Comparison of ENCODE assay signal across 8 mouse cellular contexts in the genomic region with DNA sequence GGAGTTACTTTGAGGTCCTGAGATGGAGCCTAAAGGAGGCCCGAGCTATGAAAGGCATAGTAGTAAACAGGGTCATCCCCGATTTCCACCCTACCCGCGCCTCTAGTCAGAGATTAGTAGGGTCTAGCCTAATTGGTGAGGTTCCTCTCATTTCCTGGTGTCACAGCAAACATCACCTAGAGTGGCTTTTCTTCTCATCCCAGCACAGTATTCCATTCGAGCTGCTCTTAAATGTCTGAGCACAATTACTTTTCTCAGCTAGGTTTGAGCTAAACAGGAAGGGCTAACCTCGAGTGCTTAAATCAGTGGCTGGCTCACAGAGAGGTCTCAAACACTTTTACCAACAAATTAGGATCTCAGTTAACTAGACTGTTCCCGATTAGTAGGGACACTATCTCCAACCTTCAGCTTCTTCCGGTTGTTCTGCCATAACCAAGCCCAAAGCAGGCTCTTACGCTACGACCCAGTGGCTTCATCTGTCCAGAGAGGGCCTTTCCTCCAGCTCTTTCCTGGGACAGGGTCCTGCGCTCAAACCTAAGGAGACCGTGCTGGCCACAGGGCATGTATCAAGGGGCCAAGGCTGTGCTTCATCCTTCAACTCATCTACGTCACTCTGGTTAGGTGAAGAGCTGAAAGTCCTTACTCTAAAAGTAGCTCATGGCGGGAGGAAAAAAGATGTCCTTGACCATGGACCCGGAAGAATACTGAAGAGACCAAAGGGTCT. TPM values are rescaled to one million over a fixed set of nuclear protein-coding genes. Genes with fewer than 3 reads are reported as not detected.
DNase-seq lines count a peak whose midpoint lies in the region; ATAC-seq and TF ChIP-seq lines count a peak whose summit lies in the region.

No protein-coding gene starts in this region.

- peak overlapping the region; percentile 73 for H3K4me3 ChIP-seq in left cerebral cortex, adult 2 months
- H3K4me3 ChIP-seq in embryonic facial prominence, embryonic 15.5 days (replicated peaks) = peak overlapping the region; percentile 70
- peak overlapping the region; percentile 96 for H3K4me3 ChIP-seq in intestine, embryonic 16.5 days (ENCODE audit: low read length)
- peak overlapping the region; percentile 94 for H3K4me3 ChIP-seq in neural tube, embryonic 12.5 days

- no peak for TF ChIP-seq CTCF in left cerebral cortex, adult 2 months (IDR thresholded peaks at IDR 0.05)

- intact Hi-C loops in left cerebral cortex, adult 2 months (cut with DNase I) = loop anchor here (2.0 to 10.0 kb wide), 3 partner anchors 109 to 461 kb away; a partner anchor contains a TSS
- intact Hi-C loops in left cerebral cortex, postnatal 4 days (cut with DNase I) = no loop called here
- intact Hi-C loops in left cerebral cortex, postnatal 36 days (cut with DNase I) = loop anchor here (2.0 to 5.0 kb wide), 2 partner anchors 107 to 133 kb away; a partner anchor contains a TSS

- 58% methylated on average over 15 of the region's 15 CpGs for WGBS in embryonic facial prominence, embryonic 15.5 days
- 60% methylated on average over 15 of the region's 15 CpGs for WGBS in intestine, embryonic 16.5 days
- 64% methylated on average over 15 of the region's 15 CpGs for WGBS in neural tube, embryonic 12.5 days

- peak overlapping the region; percentile 81 for H3K27ac ChIP-seq in left cerebral cortex, adult 2 months
- peak overlapping the region; percentile 45; the same call in 1 of the 2 replicates for H3K27ac ChIP-seq in embryonic facial prominence, embryonic 15.5 days (replicated peaks)
- no peak overlapping the region for H3K27ac ChIP-seq in intestine, embryonic 16.5 days (ENCODE audit: low read length)
- no peak overlapping the region for H3K27ac ChIP-seq in neural tube, embryonic 12.5 days

- H3K9ac ChIP-seq in embryonic facial prominence, embryonic 15.5 days = peak overlapping the region; percentile 12; the same call in 1 of the 2 replicates
- peak overlapping the region; percentile 69 for H3K9ac ChIP-seq in intestine, embryonic 16.5 days (ENCODE audit: low read depth, low read length)
- H3K9ac ChIP-seq in neural tube, embryonic 12.5 days = peak overlapping the region; percentile 42; the same call in 1 of the 2 replicates

- DNase-seq in left cerebral cortex, adult 2 months (ENCODE audit: extremely low spot score in 1 of 2, low spot score in 2 of 2) = no peak
- DNase-seq in left cerebral cortex, postnatal 4 days = no peak
- DNase-seq in frontal cortex, postnatal 36 days (ENCODE audit: low spot score in 2 of 2) = no peak
- no peak for DNase-seq in testis, postnatal 14 days (ENCODE audit: low spot score)
- DNase-seq in left cerebral cortex, postnatal 36 days (ENCODE audit: low spot score in 2 of 2) = no peak

- H3K27me3 ChIP-seq in embryonic facial prominence, embryonic 15.5 days = no peaks in the 10 kb centered on the region
- no peaks in the 10 kb centered on the region for H3K27me3 ChIP-seq in intestine, embryonic 16.5 days (replicated peaks; ENCODE audit: control insufficient read depth, insufficient read depth, low read length)
- no peaks in the 10 kb centered on the region for H3K27me3 ChIP-seq in neural tube, embryonic 12.5 days (replicated peaks)

- peak; percentile 30 for ATAC-seq in embryonic facial prominence, embryonic 15.5 days (ENCODE audit: insufficient number of reproducible peaks, low FRiP score, low TSS enrichment, low read depth)
- no peak; the same call in 1 of the 2 replicates for ATAC-seq in intestine, embryonic 16.5 days
- 0 out of 2 replicates have a peak, but pooled peaks have one; percentile 21 for ATAC-seq in neural tube, embryonic 12.5 days (ENCODE audit: low FRiP score, low read depth)

- peak overlapping the region; percentile 45 for H3K4me2 ChIP-seq in embryonic facial prominence, embryonic 15.5 days (replicated peaks)
- H3K4me2 ChIP-seq in intestine, embryonic 16.5 days (ENCODE audit: low read depth, low read length) = peak overlapping the region; percentile 57
- H3K4me2 ChIP-seq in neural tube, embryonic 12.5 days (replicated peaks) = peak overlapping the region; percentile 94

- no peaks in the 10 kb centered on the region for H3K9me3 ChIP-seq in embryonic facial prominence, embryonic 15.5 days (replicated peaks)
- no peaks in the 10 kb centered on the region for H3K9me3 ChIP-seq in intestine, embryonic 16.5 days (ENCODE audit: control insufficient read depth, low read length)
- H3K9me3 ChIP-seq in neural tube, embryonic 12.5 days = no peaks in the 10 kb centered on the region

- H3K4me1 ChIP-seq in embryonic facial prominence, embryonic 15.5 days = peaks cover 18% of the 10 kb centered on the region
- peaks cover 16% of the 10 kb centered on the region for H3K4me1 ChIP-seq in intestine, embryonic 16.5 days (ENCODE audit: control insufficient read depth, insufficient read depth, low read length)
- peaks cover 14% of the 10 kb centered on the region for H3K4me1 ChIP-seq in neural tube, embryonic 12.5 days

- peaks cover 30% of the 10 kb centered on the region for H3K36me3 ChIP-seq in embryonic facial prominence, embryonic 15.5 days
- peaks cover 13% of the 10 kb centered on the region for H3K36me3 ChIP-seq in intestine, embryonic 16.5 days (ENCODE audit: control insufficient read depth, insufficient read depth, low read length)
- H3K36me3 ChIP-seq in neural tube, embryonic 12.5 days = peaks cover 32% of the 10 kb centered on the region

RNA-seq across cellular contexts. Expression of a gene that starts 0.6 kb away (rescaled TPM):
- total RNA-seq in left cerebral cortex, adult 2 months (2021) = 100 to 1,000 TPM; 491 to 498 TPM
- total RNA-seq in left cerebral cortex, postnatal 4 days (2021) = 100 to 1,000 TPM; 830 to 890 TPM
- polyA plus RNA-seq in embryonic facial prominence, embryonic 15.5 days (2015; fragmentation: Nextera tagmentation; extraction: Ambion mirVana) = 1,249 and 1,258 TPM in 2 replicates
- polyA plus RNA-seq in intestine, embryonic 16.5 days (2015; fragmentation: Nextera tagmentation; extraction: Ambion mirVana) = 1,024 and 1,136 TPM in 2 replicates
- 837 and 850 TPM in 2 replicates for polyA plus RNA-seq in neural tube, embryonic 12.5 days (2016; fragmentation: Nextera tagmentation; extraction: Ambion mirVana)
- total RNA-seq in left cerebral cortex, postnatal 36 days (2021) = 100 to 1,000 TPM; 469 to 487 TPM

Comparison
In these comparisons a context has a peak if more than half of its experiments do, and no peak if none do; other contexts are left out.
1. H3K27ac ChIP-seq: peak in left cerebral cortex, adult 2 months (single experiment) and embryonic facial prominence, embryonic 15.5 days (single experiment); none in intestine, embryonic 16.5 days (single experiment) and neural tube, embryonic 12.5 days (single experiment).
2. H3K9ac ChIP-seq: peak in every context shown above with its lines; median percentile 69 in intestine, embryonic 16.5 days; 42 in neural tube, embryonic 12.5 days; 12 in embryonic facial prominence, embryonic 15.5 days.
3. Peak in every context shown above with its lines, with median percentiles within 50 percentile points of each other: H3K4me3 ChIP-seq and H3K4me2 ChIP-seq.